Mouse (Mus musculus): ENCODE results near the gene Rbm6. TPM values are rescaled to one million over a fixed set of nuclear protein-coding genes. Genes with fewer than 3 reads are reported as not detected.

The Rbm6 gene
- total RNA-seq, 2 experiments from 2014 or later, result 48.3 to 52.8 TPM

- peak; percentile 81 for DNase-seq (ENCODE audit: low spot score in 2 of 2)
Measured at GRCm38 (mm10) chr9:107887804-107888266, 14.8 kb upstream of the Rbm6 start, which contains the start of gene Mon1a. Gene Mon1a (plus strand): TSS chr9:107888151.

DNA sequence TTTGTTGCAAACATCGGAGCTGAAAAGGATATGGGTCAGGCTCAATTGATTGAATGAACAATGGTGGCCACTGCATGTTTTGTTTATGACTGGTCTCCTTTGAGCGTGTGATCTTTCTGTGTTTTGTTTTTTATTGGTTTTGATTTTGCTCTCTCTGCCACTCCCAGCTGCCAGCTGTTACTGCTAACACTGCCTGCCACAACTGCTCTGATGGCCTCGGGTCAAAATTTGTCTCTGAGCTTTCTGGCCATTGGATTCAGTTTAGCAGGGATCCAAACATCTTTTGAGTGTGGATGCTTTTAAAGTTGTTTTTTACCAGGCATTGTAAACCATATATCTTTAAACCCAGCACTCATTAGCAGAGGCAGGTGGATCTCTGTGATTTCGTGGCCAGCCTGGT, 7.4 kb upstream of the Rbm6 start:
- DNase-seq (ENCODE audit: low spot score in 2 of 2), result no peak

- DNase-seq (ENCODE audit: low spot score in 2 of 2), result peak; percentile 89 to 90
Measured at GRCm38 (mm10) chr9:107872350-107873098, 513 bp downstream of the Rbm6 start.

- DNase-seq (ENCODE audit: low spot score in 2 of 2), result no peak
Measured at GRCm38 (mm10) chr9:107866081-107866480, 7.0 kb downstream of the Rbm6 start.

DNA sequence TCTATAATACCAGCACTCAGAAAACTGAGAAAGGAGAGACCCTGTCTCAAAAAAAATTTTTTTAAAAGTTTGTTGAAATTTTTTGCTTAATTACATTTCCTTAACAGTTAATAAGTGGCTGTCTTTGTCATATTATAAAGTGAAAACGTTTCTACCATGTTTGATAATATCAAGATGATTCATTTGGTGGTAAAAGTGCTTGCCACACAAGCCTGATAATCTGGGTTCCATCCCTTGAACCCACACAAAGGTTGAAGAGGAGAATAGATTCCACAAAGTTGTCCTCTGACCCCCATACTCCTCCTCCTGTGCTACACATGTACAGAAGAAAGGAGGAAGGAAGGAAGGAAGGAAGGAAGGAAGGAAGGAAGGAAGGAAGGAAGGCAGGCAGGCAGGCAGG, 8.5 kb downstream of the Rbm6 start:
- DNase-seq (ENCODE audit: low spot score in 2 of 2), result no peak

DNA sequence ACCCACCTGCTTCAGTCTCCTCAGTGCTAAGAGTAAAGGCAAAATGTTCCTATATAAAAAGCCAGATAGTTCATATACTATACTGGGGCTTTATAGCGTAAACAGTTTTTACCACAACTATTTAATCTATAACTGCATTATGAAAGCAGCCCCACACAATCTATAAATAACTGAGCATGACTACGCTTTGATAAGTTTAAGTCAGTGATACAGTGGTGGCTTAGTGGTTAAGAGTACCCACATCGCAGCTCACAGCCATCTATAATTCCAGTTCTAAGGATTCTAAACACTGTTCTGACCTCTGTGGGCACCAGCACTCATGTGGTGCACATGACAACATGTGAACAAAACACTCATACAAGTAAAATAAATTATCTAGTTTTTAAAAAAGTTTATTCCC, 14.7 kb downstream of the Rbm6 start:
- no peak for DNase-seq (ENCODE audit: low spot score in 2 of 2)

DNA sequence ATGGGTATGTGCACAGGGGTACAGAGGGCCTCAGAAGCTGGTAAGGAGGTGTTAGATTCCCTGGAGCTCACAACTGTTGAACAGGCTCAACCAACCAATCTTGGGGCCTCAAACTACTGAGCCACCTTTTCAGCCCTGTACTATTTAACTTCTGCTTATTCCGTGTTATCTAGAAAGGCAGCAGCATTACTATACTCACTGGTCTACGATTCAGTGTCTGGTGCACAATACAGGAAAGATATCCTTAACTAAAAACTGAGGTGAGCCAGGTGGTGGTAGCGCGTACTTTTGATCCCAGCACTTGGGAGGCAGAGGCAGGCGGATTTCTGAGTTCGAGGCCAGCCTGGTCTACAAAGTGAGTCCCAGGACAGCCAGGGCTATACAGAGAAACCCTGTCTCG, 24.1 kb downstream of the Rbm6 start:
- no peak for DNase-seq (ENCODE audit: low spot score in 2 of 2)

DNA sequence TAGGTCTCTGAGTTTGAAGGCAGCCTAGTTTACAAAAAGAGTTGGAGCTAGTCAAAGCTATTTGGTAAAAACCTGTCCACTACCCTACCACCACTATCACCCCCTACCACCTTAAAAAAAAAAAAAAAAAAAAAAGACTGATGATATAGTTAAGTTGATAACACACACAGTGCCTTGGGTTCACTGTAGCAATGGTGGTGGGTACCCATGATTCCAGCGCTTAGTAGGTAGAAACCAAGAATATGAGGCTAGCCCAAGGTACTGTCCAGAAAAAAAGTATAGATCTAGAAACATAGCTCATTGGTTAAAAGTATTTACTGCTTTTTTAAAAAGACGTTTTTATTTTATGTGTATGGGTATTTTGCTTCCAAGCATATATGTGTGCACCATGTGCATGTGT, 30.3 kb downstream of the Rbm6 start:
- DNase-seq (ENCODE audit: low spot score in 2 of 2), result no peak

- DNase-seq (ENCODE audit: low spot score in 2 of 2), result no peak
Measured at GRCm38 (mm10) chr9:107838869-107839268, 34.2 kb downstream of the Rbm6 start.

DNA sequence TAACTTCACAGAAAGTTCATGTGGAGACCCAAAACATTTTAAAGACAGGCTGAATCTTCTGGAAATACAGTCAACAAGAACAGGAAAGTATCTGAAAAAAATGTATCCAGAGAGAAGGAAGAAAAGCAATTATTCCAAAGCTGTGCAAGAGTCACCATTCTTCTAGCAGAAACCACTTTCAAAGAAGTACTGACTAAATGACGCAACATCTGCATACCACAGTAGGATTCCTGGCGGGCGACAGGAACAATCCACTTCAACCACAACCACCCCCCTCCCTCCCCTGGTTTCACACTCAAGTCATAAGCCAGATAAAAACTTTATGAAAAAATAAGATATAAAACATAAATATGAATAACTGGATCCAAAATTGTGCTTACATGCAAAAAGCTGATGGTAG, 39.2 kb downstream of the Rbm6 start:
- no peak for DNase-seq (ENCODE audit: low spot score in 2 of 2)

- DNase-seq (ENCODE audit: low spot score in 2 of 2), result no peak
Measured at GRCm38 (mm10) chr9:107831765-107832164, 41.3 kb downstream of the Rbm6 start.

DNA sequence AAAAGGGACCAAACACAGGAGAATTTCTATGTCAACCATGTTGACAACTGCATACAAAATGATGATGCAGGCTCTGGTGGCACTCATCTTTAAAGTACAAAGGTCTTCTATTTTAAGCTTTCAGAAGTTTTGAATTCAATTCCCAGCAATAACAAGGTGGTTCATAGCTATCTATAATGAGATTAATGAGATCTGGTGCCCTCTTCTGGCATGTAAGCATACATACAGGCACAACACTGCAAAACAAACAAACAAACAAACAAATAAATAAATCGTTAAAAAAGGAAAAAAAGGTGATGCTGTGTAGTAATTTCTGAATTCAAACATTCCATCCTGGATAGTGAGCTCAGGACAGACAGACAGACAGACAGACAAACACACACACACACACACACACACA, 60.9 kb downstream of the Rbm6 start:
- no peak for DNase-seq (ENCODE audit: low spot score in 2 of 2)

- no peak for DNase-seq (ENCODE audit: low spot score in 2 of 2)
Measured at GRCm38 (mm10) chr9:107810985-107811384, 62.1 kb downstream of the Rbm6 start.

DNA sequence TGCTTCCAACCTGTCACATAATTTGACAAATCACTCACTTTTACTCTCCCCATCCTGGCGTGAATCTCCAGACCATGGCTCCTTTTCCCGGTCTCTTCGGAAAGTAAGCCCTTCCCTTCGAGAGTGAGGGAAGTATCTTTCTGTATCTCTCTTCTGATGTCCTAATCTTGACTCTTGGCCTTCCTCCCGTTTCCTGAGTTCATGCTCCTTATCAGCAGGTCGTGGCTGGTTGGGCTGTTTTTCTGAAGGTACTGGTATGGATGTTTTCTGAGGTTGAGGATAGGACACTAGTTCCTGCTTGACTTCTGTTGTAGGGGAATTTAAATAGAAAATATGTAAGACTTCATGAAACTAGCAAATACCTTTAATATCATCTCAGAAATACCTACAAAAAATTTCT, 81.3 kb downstream of the Rbm6 start:
- DNase-seq (ENCODE audit: low spot score in 2 of 2), result no peak

- DNase-seq (ENCODE audit: low spot score in 2 of 2), result no peak
Measured at GRCm38 (mm10) chr9:107782536-107783203, 90.4 kb downstream of the Rbm6 start.

- DNase-seq (ENCODE audit: low spot score in 2 of 2), result no peak
Measured at GRCm38 (mm10) chr9:107776809-107777208, 96.2 kb downstream of the Rbm6 start.

- no peak for DNase-seq (ENCODE audit: low spot score in 2 of 2)
Measured at GRCm38 (mm10) chr9:107774411-107774810, 98.6 kb downstream of the Rbm6 start.

DNA sequence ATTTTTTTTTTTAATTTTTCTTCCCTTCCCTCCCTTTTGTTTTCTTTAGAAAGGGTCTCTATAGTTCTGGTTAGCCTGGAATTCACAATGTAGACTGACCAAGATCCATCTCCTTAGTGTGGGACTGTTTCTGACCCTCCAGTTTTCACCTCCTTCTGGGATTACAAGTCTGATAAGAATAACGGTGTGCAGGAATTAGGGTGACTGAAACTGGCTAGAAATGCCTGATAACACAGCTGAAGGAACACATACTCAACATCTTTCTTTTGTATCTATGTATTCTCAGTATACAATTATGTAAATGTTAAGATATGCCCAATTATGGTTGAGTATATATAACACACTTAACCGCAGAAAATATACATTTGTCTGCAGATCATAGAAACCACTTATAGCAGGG, 101.3 kb downstream of the Rbm6 start:
- DNase-seq (ENCODE audit: low spot score in 2 of 2), result no peak

DNA sequence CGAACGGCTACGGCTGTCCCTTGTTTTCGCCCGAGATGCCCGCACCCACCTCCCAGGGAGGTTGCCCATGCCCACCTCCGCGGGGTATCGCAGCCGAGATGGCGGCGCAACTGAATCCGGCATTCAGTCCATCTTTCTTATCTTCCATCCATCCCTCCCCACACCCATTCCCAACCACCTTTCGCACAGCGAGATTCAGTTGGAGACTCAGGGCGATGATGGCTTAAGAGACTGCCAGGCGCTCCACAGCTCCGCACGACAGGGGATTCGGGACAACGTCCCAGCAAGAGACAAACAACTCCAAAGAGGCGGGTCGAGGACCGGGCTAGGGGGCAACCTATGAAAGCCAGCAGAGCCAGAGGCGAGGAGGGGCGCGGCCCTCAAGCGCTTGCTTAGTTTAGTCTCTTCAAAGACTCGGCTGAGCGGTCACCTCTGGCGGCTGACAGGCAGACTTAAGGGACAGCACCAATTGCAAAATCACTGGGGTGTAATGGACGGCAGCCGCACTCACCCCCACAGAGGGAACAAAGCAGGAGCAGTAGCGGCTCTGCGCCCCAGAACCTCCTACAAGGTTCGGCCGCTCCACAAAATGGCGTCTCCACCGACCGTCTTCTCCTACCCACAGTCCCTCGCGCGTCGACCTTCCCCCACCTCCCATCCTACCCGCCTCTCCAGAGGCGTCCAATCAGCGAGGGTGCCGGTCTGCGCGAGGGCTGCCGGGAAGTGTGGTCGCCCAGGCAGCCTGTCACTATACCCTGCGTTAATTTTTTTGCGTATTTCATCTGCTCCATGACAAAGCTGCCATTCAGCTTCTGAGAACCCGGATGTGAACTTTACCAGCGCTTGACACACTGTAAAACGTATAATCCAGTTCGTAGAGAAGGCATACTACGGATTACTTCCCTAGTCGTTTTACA, 102.4 kb downstream of the Rbm6 start, which contains the start of gene Rbm5:
Gene Rbm5, minus strand, starts transcription at position 623 of the 917 bp plus-strand sequence.
- peak; percentile 83 to 86 for DNase-seq (ENCODE audit: low spot score in 2 of 2)

- no peak for DNase-seq (ENCODE audit: low spot score in 2 of 2)
Measured at GRCm38 (mm10) chr9:107770037-107770373, 103.0 kb downstream of the Rbm6 start.

- DNase-seq (ENCODE audit: low spot score in 2 of 2), result no peak
Measured at GRCm38 (mm10) chr9:107769445-107770000, 103.5 kb downstream of the Rbm6 start.
